Comparison of ENCODE assay signal across 8 mouse cellular contexts in the genomic region with DNA sequence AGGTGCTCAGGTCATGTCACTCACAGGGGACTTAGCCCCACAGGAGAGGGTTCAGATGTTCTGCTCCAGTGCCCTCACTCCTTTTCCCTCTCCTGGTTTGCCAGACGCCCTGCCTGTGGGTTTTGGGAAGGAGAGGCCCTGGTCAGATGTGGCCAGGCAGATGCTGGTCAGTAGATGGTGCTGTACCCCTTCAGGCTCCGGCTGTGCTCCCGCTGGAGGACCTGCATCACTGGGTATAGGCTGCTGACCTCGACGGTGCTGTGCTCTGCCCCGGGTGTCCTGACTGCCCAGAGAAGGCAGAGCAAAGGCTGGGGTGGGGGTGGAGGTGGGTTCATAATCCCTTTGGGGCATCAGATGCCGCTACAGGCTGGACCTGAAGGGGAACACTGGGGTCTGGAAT.
DNase-seq lines count a peak whose midpoint lies in the region; ATAC-seq lines count a peak whose summit lies in the region.

No protein-coding gene starts in this region.

- ATAC-seq in cerebellum, adult (ENCODE audit: insufficient number of reproducible peaks, low FRiP score, low TSS enrichment), result peak; percentile 58; the same call in 1 of the 2 replicates

- DNase-seq in cerebellum, postnatal 4 days (ENCODE audit: low spot score in 2 of 2), result no peak
- DNase-seq in ovary, postnatal 36 days (ENCODE audit: low spot score), result peak; percentile 45
- no peak for DNase-seq in ovary, adult 18-20 months (ENCODE audit: low spot score)
- DNase-seq in kidney, postnatal 25 days, result peak; percentile 61 to 76
- DNase-seq in retina, postnatal 1 day, result peak; percentile 36
- no peak for DNase-seq in thymus, postnatal 36 days
- no peak for DNase-seq in right cerebral cortex, adult 18-20 months

Comparison
In these comparisons a context has a peak if more than half of its experiments do, and no peak if none do; other contexts are left out.
1. DNase-seq: peak in ovary, postnatal 36 days (single experiment), kidney, postnatal 25 days (2 of 2) and retina, postnatal 1 day (single experiment); none in cerebellum, postnatal 4 days (0 of 2), ovary, adult 18-20 months (single experiment), thymus, postnatal 36 days (0 of 2) and right cerebral cortex, adult 18-20 months (single experiment).